Mouse (Mus musculus) heart, postnatal 14 days (tissue): Measurements from ENCODE around the gene Themis3. TPM values are rescaled to one million over a fixed set of nuclear protein-coding genes. Genes with fewer than 3 reads are reported as not detected.

Experiments
- DNase-seq, 2 experiments: peaks; one replicate each; pipeline ENCODE4 v3.0.0; 2021 to 2022
- intact Hi-C: fragments of 180-260 bp; cut with DNase I; formaldehyde crosslinking; loops from one replicate; pipeline ENCODE4 v1.15.1; 2025
- long read RNA-seq, 2 experiments: library from polyadenylated mRNA; stranded (forward); transcript quantifications; one replicate each; pipeline ENCODE4 v2.0.0; 2021
- total RNA-seq, 2 experiments: library from RNA; stranded (reverse); gene quantifications; 2 replicates each; pipeline ENCODE4 v1.2.3; 2021

The Themis3 gene
- not detected for total RNA-seq
- long read RNA-seq, experiment 1, partial matches to known transcripts: 0 of 1 reads
- long read RNA-seq, experiment 1, other reads (novel, unspliced or antisense): 1 of 1 reads
- long read RNA-seq, experiment 2: 0 reads

DNA sequence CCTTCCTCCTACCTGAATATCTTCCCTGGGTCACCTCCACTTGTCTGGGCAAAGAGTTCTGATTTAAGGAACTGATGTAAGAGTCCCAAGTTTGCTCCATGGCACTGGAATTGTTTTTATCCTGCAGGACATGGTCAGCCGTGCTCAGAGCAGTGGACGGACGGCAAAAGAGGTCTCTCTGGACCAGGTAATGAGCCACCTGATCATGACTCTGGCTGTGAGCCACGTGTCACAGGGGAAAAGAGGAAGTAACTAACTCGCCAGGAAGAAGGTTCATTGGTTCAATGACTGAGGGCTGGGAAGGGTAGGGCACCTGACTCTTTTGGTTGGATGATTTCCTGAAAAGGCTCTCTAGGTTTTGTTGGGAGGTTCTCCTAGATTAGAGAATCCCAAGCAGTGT is at the start of gene Themis3:
Themis3 (minus strand) TSS at position 187 of the 400 bp plus-strand sequence.
- intact Hi-C loops: no loop called here
- no peak for DNase-seq

DNA sequence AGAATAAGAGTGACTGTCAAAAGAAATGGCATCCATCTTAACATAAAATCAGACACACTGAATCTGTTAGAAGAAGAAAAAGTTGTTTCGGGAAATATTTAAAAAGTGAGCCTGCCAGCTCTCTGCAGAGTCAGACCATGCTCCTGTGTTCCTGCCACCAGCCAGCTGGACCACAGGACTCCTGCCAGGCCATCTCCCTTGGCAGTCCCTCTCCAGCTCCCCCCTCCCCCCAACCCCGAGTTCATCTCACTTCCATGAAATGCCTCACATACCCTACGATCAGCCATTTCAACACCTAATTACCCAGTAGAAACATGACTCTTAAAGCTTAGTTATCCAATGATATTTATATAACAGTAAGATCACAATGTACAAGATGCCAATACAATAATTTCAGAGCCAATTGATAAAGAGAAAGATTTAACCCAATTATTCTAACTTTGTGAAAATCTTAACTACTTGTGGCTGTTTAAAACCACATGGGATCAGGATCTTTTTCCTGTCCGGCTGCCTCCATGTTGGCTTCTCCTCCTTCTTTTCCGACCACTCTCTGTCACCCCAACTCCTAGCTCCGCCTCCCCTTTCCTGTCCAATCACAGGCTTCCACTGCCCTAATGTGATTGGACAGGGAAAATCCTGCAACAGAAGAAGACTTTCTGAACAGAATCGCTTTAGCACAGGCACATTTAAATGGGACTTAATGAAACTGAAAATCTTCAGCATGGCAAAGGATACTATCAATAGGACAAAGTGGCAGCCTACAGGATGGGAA is 43.7 kb upstream of the Themis3 start:
- intact Hi-C loops: no loop called here
- peak; percentile 21 to 56 for DNase-seq

DNA sequence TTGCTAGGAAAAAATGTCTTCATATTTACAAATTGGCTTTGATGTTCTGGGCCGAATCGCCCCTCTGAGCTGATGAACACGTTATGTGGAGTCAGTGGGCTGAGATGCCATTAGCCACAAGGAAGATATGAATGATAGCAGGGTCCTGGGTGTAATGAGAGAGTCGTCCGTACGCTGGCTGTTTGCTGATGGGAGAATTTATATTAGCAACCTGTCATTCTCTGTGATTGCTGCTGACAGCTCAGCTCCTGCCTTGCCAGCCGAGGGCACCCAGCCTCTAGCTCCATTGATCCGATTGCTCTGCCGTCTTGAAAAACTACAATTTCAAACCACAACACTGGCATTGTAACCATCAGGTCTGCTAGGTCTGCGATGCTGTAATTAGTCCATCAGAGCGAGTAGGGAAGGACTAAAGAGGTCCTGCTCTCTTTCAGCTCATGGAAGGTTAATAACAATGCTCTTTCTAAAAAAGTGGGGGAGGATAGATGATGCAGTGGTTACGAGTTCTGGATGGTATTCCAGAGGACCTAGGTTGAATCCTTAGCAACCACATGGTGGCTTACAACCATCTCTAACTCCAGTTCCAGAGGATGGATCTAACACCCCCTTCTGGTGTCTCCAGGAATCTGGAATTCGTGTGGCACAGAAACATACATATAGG is 25.7 kb upstream of the Themis3 start:
- intact Hi-C loops: no loop called here
- DNase-seq: no peak

DNA sequence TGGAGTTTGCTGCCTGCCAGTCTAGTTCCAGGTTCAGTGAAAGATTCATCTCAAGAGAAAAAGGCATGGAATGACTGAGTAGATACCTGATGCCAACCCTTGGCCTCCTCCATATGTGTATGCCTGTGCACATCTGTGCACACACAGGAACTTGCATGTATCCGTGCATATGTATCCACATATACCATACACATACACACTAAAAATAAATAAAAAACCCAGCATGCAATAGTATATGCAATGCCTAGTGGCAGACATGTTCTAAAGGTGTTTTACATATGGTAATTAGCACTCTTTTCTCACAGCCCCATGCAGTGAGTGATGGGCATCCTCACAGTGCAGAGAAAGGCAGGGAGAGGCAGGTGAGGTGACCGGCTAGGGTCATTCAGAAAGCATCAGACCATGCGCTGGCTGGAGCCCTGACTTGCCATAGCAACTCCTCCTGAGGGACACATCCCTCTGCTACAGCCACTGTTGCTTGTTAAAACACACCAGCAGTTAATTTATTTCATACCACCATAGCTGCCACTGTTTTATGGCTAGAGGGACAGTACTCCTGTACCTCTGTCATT is 24.9 kb upstream of the Themis3 start:
- intact Hi-C loops: no loop called here
- no peak for DNase-seq

- intact Hi-C loops: no loop called here
- no peak for DNase-seq
Measured at GRCm38 (mm10) chr17:66610032-66610431, 15.6 kb upstream of the Themis3 start.

GRCm38 (mm10) chr17:66604931-66605330 is 10.5 kb upstream of the Themis3 start:
- intact Hi-C loops: no loop called here

DNA sequence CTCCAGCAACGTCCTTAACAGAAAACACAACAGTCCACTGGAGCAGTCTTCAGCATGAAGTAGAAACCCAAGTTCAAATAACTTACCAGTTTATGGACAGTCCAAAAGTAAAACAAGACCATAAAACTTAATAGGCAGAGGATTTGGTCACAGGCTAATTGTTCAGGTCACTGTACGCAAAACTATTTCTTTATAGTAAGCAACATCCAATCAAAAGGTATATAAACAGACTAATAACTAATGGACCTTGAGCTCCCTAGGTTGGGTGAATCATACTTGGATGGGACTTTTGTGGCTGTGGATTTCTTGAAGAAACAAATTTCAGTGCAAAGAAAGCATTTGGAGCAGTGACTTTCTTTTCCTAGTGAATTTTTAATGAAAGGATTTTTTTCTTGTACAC is 6.8 kb upstream of the Themis3 start:
- intact Hi-C loops: no loop called here
- DNase-seq: no peak

More at GRCm38 (mm10) chr17:66604931-66605330, 10.5 kb upstream of the Themis3 start:
- DNase-seq: no peak

- no peak for DNase-seq
- intact Hi-C loops: no loop called here
Measured at GRCm38 (mm10) chr17:66595867-66596266, 1.4 kb upstream of the Themis3 start.

DNA sequence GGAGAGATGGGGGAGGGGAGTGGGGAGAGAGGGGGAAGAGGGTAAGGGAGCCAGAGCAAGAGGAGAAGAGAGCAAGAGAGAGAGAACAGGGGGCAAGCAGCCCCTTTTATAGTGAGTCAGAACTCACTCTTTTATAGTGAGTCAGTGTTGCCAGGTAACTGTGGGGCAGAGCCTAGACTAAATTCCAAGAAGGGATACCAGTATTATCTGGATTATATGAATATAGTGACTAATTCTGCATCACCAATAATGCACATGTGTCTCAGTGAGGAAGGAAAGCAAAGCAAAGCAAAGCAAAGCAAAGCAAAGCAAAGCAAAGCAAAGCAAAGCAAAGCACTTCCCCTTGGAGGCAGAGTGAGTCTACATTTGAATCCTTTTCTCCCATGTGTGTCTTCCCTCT is 835 bp upstream of the Themis3 start:
- intact Hi-C loops: no loop called here
- DNase-seq: no peak

DNA sequence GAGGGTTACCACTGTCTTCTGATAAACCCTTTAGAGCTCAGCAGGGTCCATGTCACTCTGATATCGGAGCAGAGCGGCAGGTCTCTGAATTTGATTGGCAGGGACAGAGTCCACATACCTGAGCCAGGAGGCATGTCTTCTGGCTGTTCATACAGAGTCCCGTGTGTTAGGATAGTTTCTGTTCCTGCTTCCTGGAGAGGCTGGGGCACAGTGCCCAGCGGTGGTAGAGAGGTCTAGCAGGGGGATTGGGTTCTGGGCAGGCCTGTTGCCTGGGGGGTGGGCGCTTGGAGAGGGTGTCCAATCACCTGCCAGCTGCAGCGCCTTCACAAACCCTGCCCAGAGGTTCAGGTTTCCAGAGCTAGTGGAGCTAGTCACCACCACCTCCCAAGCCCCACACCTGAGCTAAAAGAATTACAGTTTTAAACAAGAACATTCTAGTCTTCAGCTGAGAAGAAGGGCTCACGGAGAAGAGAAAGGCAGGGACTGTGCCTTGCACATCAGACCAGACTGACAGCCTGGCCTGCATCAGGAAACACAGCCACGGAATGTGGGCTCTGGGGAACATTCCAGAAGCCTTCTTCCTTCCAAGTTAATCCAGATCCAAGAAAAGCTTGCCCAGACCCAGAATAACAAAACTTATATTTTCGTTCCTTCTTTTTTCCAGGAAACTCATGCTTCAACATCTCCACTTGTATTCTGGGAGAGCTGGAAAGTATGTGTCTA is 3.9 kb downstream of the Themis3 start:
- intact Hi-C loops: no loop called here
- no peak for DNase-seq

DNA sequence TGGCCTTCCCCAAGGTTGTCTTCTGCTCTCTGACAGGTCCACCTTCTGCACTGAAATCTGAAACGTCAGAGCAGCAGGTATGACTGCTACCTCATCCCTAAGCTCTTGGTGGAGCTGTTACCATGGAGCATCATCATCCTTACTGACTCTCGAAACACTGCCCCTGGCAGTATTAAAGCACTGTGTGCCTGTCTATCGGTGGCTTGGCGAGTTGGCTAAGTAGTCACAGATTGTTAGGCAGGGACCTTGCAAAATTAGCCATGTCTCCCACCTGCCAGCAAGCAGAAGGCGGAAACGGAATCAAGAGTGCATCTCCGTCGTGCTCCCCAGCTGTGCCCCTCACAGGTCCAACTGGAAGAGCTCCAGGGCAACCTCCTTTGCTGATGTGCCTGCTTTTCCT is 4.6 kb downstream of the Themis3 start:
- intact Hi-C loops: no loop called here
- no peak for DNase-seq

DNA sequence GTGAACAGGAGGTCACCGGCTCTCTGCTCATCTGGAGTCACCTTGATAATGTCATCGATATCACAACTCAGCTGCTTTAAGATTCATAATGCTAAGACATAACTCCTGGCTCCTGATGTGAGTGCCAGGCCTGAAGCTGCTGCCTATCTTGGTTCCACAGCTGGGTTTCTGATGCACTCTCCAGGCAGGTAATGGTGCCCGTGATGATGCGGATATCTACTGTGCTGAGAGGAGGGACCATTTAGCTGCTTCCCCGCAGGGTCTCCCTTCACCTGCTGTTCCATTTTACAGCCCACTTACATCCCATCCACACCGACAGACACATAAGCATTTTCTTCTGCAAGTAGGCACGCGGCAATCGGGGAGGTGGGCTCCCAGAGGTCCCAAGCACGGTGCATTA is 7.7 kb downstream of the Themis3 start:
- intact Hi-C loops: no loop called here
- DNase-seq: no peak

- intact Hi-C loops: no loop called here
- no peak for DNase-seq
Measured at GRCm38 (mm10) chr17:66586078-66586477, 8.3 kb downstream of the Themis3 start.

- DNase-seq: no peak
- intact Hi-C loops: no loop called here
Measured at GRCm38 (mm10) chr17:66580990-66581389, 13.4 kb downstream of the Themis3 start.

DNA sequence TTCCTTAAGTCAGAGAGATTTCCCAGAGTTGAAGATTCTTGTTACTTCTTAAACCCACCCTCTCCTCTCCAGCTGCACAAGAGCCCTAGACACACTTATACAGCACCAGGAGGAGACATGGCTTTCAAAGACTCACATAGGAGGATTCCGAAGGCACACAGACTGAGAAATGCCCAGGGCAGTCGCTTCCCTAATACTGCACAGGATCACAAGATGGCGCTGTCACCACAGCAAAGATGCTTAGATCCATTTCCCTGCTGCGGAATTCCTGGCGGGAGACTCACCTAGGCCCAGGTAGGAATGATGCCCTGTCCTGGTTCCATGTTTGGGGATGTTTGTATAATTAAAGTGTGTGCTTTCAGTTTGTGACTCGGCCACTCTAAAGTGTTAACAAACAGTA is 16.4 kb downstream of the Themis3 start:
- intact Hi-C loops: loop anchor here (2.0 to 5.0 kb wide), 4 partner anchors 894 to 1259 kb away; no protein-coding TSS in a partner anchor
- DNase-seq: peak; percentile 57 to 70

- intact Hi-C loops: loop anchor here (5.0 kb wide), 3 partner anchors 895 to 1260 kb away; no protein-coding TSS in a partner anchor
- no peak for DNase-seq
Measured at GRCm38 (mm10) chr17:66577507-66577906, 16.9 kb downstream of the Themis3 start.

- DNase-seq: peak; percentile 38 to 57
- intact Hi-C loops: no loop called here
Measured at GRCm38 (mm10) chr17:66572677-66573060, 21.8 kb downstream of the Themis3 start.

GRCm38 (mm10) chr17:66571860-66572676 is 22.4 kb downstream of the Themis3 start:
- intact Hi-C loops: no loop called here
- no peak for DNase-seq

DNA sequence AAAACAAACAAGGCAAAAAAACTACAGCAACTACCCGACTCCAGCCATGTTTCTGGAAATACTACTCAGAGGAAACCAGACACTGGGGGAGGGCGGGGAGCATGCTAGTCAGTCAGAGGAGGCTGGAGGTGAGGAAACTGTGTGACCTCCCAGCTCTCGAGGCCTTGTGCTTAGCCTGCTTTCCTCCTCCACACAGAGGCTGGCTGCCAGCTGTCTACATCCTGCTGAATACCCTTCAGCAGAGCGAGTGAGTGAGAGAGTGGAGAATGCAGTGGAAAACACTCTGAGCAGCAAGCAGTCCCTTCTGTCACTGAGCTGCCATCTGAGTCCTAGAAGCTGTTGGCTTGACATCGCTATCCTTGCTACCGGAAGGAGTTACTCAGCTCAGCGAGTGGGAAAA is 30.2 kb downstream of the Themis3 start:
- DNase-seq: peak; percentile 13 to 25
- intact Hi-C loops: no loop called here

- intact Hi-C loops: no loop called here
- DNase-seq: no peak
Measured at GRCm38 (mm10) chr17:66563551-66563950, 30.9 kb downstream of the Themis3 start.
